Mouse (Mus musculus): ENCODE measurements around the gene Gstp2. TPM values are rescaled to one million over a fixed set of nuclear protein-coding genes. Genes with fewer than 3 reads are reported as not detected.

The Gstp2 gene
- total RNA-seq, 2 experiments from 2014 or later = not detected

- ATAC-seq (replicated peaks; ENCODE audit: low FRiP score, low TSS enrichment, poor library complexity, severe bottlenecking) = no peak
Measured at GRCm38 (mm10) chr19:3996747-3997146, 49.1 kb downstream of the Gstp2 start.

- ATAC-seq (replicated peaks; ENCODE audit: low FRiP score, low TSS enrichment, poor library complexity, severe bottlenecking) = no peak
Measured at GRCm38 (mm10) chr19:3996106-3996505, 49.7 kb downstream of the Gstp2 start.

DNA sequence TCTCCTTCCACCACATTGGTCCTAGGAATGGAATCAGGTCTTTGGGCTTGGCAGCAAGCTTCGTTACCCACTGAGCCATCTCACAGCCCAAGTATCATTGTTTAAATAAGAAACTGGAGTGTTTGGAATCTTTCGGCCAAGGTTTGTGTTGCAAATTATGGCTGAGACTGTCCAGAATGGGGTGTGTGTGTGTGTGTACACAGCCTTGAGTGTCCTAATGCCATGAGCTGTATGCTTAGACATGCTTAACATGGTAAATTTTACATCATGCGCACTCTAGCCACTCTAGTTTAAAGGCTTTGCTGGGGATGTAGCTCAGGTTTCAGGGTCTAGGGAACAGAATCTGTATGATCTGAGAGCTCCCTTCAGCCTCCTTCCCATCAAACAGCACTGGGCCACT, 50.3 kb downstream of the Gstp2 start:
- no peak for ATAC-seq (replicated peaks; ENCODE audit: low FRiP score, low TSS enrichment, poor library complexity, severe bottlenecking)

GRCm38 (mm10) chr19:3994932-3995331, 50.9 kb downstream of the Gstp2 start:
- no peak for ATAC-seq (replicated peaks; ENCODE audit: low FRiP score, low TSS enrichment, poor library complexity, severe bottlenecking)

GRCm38 (mm10) chr19:3992416-3992815, 53.4 kb downstream of the Gstp2 start, which contains the start of gene Tbx10:
Tbx10 (plus strand) TSS chr19:3992752.
- no peak for ATAC-seq (replicated peaks; ENCODE audit: low FRiP score, low TSS enrichment, poor library complexity, severe bottlenecking)

GRCm38 (mm10) chr19:3991966-3992365, 53.9 kb downstream of the Gstp2 start:
- no peak for ATAC-seq (replicated peaks; ENCODE audit: low FRiP score, low TSS enrichment, poor library complexity, severe bottlenecking)

DNA sequence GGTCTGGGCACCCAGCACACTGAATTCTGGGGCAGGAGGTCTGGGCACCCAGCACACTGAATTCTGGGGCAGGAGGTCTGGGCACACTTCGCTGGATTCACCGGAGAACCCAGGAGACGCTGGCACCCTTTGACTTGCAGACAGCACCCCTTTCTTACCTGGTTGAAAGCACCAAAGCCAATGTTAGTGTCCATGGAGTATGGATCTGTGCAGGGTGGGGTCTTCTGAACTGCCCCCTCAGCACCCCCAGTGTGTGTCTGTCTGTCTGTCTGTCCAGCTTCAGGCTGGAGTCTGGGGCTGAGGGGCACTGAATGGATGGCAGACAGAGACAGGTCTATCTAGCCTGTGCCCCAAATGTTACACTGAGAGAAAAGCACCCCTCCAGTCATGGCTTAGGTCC, 54.3 kb downstream of the Gstp2 start:
- no peak for ATAC-seq (replicated peaks; ENCODE audit: low FRiP score, low TSS enrichment, poor library complexity, severe bottlenecking)

GRCm38 (mm10) chr19:3990804-3991203, 55.0 kb downstream of the Gstp2 start:
- no peak for ATAC-seq (replicated peaks; ENCODE audit: low FRiP score, low TSS enrichment, poor library complexity, severe bottlenecking)

Other genes with a start within 250 kb of the Gstp2 start
Only the 30 nearest of the 33 such genes appear.
- gene Tcirg1, start 138.9 kb downstream of the Gstp2 start, total RNA-seq (2014; fragmentation: Nextera tagmentation) = 27.6 and 37.7 TPM in 2 replicates
- gene Tcirg1, start 138.9 kb downstream of the Gstp2 start, total RNA-seq (2017) = 6.7 and 44.0 TPM in 2 replicates
- gene Ndufs8, start 133.2 kb downstream of the Gstp2 start, total RNA-seq (2014; fragmentation: Nextera tagmentation) = 175 and 218 TPM in 2 replicates
- gene Ndufs8, start 133.2 kb downstream of the Gstp2 start, total RNA-seq (2017) = 54.3 and 59.0 TPM in 2 replicates
- gene Aldh3b1, start 116.2 kb downstream of the Gstp2 start, total RNA-seq (2014; fragmentation: Nextera tagmentation) = 3.9 TPM in 1 of 2 replicates, not detected in the other
- not detected in 2 replicates for gene Aldh3b1, start 116.2 kb downstream of the Gstp2 start, total RNA-seq (2017)
- gene Unc93b1, start 110.8 kb downstream of the Gstp2 start, total RNA-seq (2014; fragmentation: Nextera tagmentation) = 9.1 and 10.4 TPM in 2 replicates
- 3.9 and 16.4 TPM in 2 replicates for gene Unc93b1, start 110.8 kb downstream of the Gstp2 start, total RNA-seq (2017)
- gene Aldh3b3, start 87.4 kb downstream of the Gstp2 start, total RNA-seq (2014; fragmentation: Nextera tagmentation) = not detected in 2 replicates
- not detected in 2 replicates for gene Aldh3b3, start 87.4 kb downstream of the Gstp2 start, total RNA-seq (2017)
- 0.50 TPM in 1 of 2 replicates, not detected in the other for gene Aldh3b2, start 73.7 kb downstream of the Gstp2 start, total RNA-seq (2014; fragmentation: Nextera tagmentation)
- 0.99 TPM in 1 of 2 replicates, not detected in the other for gene Aldh3b2, start 73.7 kb downstream of the Gstp2 start, total RNA-seq (2017)
- 5.6 and 8.0 TPM in 2 replicates for gene Acy3, start 59.5 kb downstream of the Gstp2 start, total RNA-seq (2014; fragmentation: Nextera tagmentation)
- gene Acy3, start 59.5 kb downstream of the Gstp2 start, total RNA-seq (2017) = 2.3 and 2.5 TPM in 2 replicates
- gene Tbx10, start 53.3 kb downstream of the Gstp2 start, total RNA-seq (2014; fragmentation: Nextera tagmentation) = not detected in 2 replicates
- not detected in 2 replicates for gene Tbx10, start 53.3 kb downstream of the Gstp2 start, total RNA-seq (2017)
- gene Nudt8, start 45.4 kb downstream of the Gstp2 start, total RNA-seq (2014; fragmentation: Nextera tagmentation) = 21.5 and 29.8 TPM in 2 replicates
- 19.5 and 21.1 TPM in 2 replicates for gene Nudt8, start 45.4 kb downstream of the Gstp2 start, total RNA-seq (2017)
- 1.9 and 5.4 TPM in 2 replicates for gene Gm49405, start 45.4 kb downstream of the Gstp2 start, total RNA-seq (2014; fragmentation: Nextera tagmentation)
- gene Gm49405, start 45.4 kb downstream of the Gstp2 start, total RNA-seq (2017) = 1.5 and 2.0 TPM in 2 replicates
- gene Doc2g, start 42.7 kb downstream of the Gstp2 start, total RNA-seq (2014; fragmentation: Nextera tagmentation) = 2.1 and 7.4 TPM in 2 replicates
- 3.8 and 4.0 TPM in 2 replicates for gene Doc2g, start 42.7 kb downstream of the Gstp2 start, total RNA-seq (2017)
- gene Ndufv1, start 33.2 kb downstream of the Gstp2 start, total RNA-seq (2014; fragmentation: Nextera tagmentation) = 210 and 232 TPM in 2 replicates
- 285 and 306 TPM in 2 replicates for gene Ndufv1, start 33.2 kb downstream of the Gstp2 start, total RNA-seq (2017)
- 623 and 805 TPM in 2 replicates for gene Gstp1, start 8.0 kb downstream of the Gstp2 start, total RNA-seq (2014; fragmentation: Nextera tagmentation)
- gene Gstp1, start 8.0 kb downstream of the Gstp2 start, total RNA-seq (2017) = 123 and 220 TPM in 2 replicates
- gene Gstp3, start 13.5 kb upstream of the Gstp2 start, total RNA-seq (2014; fragmentation: Nextera tagmentation) = 28.5 and 40.7 TPM in 2 replicates
- 16.4 and 37.6 TPM in 2 replicates for gene Gstp3, start 13.5 kb upstream of the Gstp2 start, total RNA-seq (2017)
- not detected in 2 replicates for gene Cabp2, start 35.6 kb upstream of the Gstp2 start, total RNA-seq (2014; fragmentation: Nextera tagmentation)
- gene Cabp2, start 35.6 kb upstream of the Gstp2 start, total RNA-seq (2017) = not detected in 2 replicates
- 65.1 and 75.8 TPM in 2 replicates for gene Cdk2ap2, start 51.2 kb upstream of the Gstp2 start, total RNA-seq (2014; fragmentation: Nextera tagmentation)
- 6.7 and 16.1 TPM in 2 replicates for gene Cdk2ap2, start 51.2 kb upstream of the Gstp2 start, total RNA-seq (2017)
- gene Pitpnm1, start 54.0 kb upstream of the Gstp2 start, total RNA-seq (2014; fragmentation: Nextera tagmentation) = 42.3 and 44.1 TPM in 2 replicates
- gene Pitpnm1, start 54.0 kb upstream of the Gstp2 start, total RNA-seq (2017) = 7.4 and 7.7 TPM in 2 replicates
- gene Aip, start 79.8 kb upstream of the Gstp2 start, total RNA-seq (2014; fragmentation: Nextera tagmentation) = 25.9 and 31.2 TPM in 2 replicates
- gene Aip, start 79.8 kb upstream of the Gstp2 start, total RNA-seq (2017) = 16.9 and 23.2 TPM in 2 replicates
- not detected in 2 replicates for gene Gpr152, start 93.8 kb upstream of the Gstp2 start, total RNA-seq (2014; fragmentation: Nextera tagmentation)
- gene Gpr152, start 93.8 kb upstream of the Gstp2 start, total RNA-seq (2017) = not detected in 2 replicates
- 0.39 and 1.5 TPM in 2 replicates for gene Cabp4, start 98.0 kb upstream of the Gstp2 start, total RNA-seq (2014; fragmentation: Nextera tagmentation)
- gene Cabp4, start 98.0 kb upstream of the Gstp2 start, total RNA-seq (2017) = not detected in 2 replicates
- gene Coro1b, start 102.6 kb upstream of the Gstp2 start, total RNA-seq (2014; fragmentation: Nextera tagmentation) = 103 and 123 TPM in 2 replicates
- gene Coro1b, start 102.6 kb upstream of the Gstp2 start, total RNA-seq (2017) = 42.8 and 97.1 TPM in 2 replicates
- gene Ptprcap, start 107.6 kb upstream of the Gstp2 start, total RNA-seq (2014; fragmentation: Nextera tagmentation) = 53.0 and 63.6 TPM in 2 replicates
- gene Ptprcap, start 107.6 kb upstream of the Gstp2 start, total RNA-seq (2017) = 104 and 112 TPM in 2 replicates
- 60.4 and 60.9 TPM in 2 replicates for gene Rps6kb2, start 117.3 kb upstream of the Gstp2 start, total RNA-seq (2014; fragmentation: Nextera tagmentation)
- 14.7 and 39.7 TPM in 2 replicates for gene Rps6kb2, start 117.3 kb upstream of the Gstp2 start, total RNA-seq (2017)
- 8.1 and 10.9 TPM in 2 replicates for gene Carns1, start 129.5 kb upstream of the Gstp2 start, total RNA-seq (2014; fragmentation: Nextera tagmentation)
- 0.19 and 1.0 TPM in 2 replicates for gene Carns1, start 129.5 kb upstream of the Gstp2 start, total RNA-seq (2017)
- 17.1 and 30.7 TPM in 2 replicates for gene Tbc1d10c, start 145.3 kb upstream of the Gstp2 start, total RNA-seq (2014; fragmentation: Nextera tagmentation)
- 7.1 and 9.3 TPM in 2 replicates for gene Tbc1d10c, start 145.3 kb upstream of the Gstp2 start, total RNA-seq (2017)
- gene Ppp1ca, start 146.0 kb upstream of the Gstp2 start, total RNA-seq (2014; fragmentation: Nextera tagmentation) = 392 and 411 TPM in 2 replicates
- 411 and 530 TPM in 2 replicates for gene Ppp1ca, start 146.0 kb upstream of the Gstp2 start, total RNA-seq (2017)
- 35.5 and 47.7 TPM in 2 replicates for gene Rad9a, start 155.6 kb upstream of the Gstp2 start, total RNA-seq (2014; fragmentation: Nextera tagmentation)
- 17.5 and 29.6 TPM in 2 replicates for gene Rad9a, start 155.6 kb upstream of the Gstp2 start, total RNA-seq (2017)
- gene Clcf1, start 168.2 kb upstream of the Gstp2 start, total RNA-seq (2014; fragmentation: Nextera tagmentation) = 4.6 and 6.9 TPM in 2 replicates
- gene Clcf1, start 168.2 kb upstream of the Gstp2 start, total RNA-seq (2017) = 0.99 TPM in 1 of 2 replicates, not detected in the other
- gene AC109138.7, start 168.3 kb upstream of the Gstp2 start, total RNA-seq (2014; fragmentation: Nextera tagmentation) = 2.1 TPM in 1 of 2 replicates, not detected in the other
- gene AC109138.7, start 168.3 kb upstream of the Gstp2 start, total RNA-seq (2017) = not detected in 2 replicates
- gene Pold4, start 185.9 kb upstream of the Gstp2 start, total RNA-seq (2014; fragmentation: Nextera tagmentation) = 20.0 and 22.3 TPM in 2 replicates
- 27.2 and 28.2 TPM in 2 replicates for gene Pold4, start 185.9 kb upstream of the Gstp2 start, total RNA-seq (2017)

All from megakaryocyte-erythroid progenitor cell, adult 5-6 weeks (primary cell).